Mouse (Mus musculus) brain, embryonic 14.5 days (tissue): ENCODE data around the gene Cfap69.

Experiments used
- CTCF ChIP-seq: fragments of 200-500 bp; IDR thresholded peaks from 2 replicates; pipeline ENCODE4 v1.5.1; 2012; ENCODE audit warnings: inconsistent platforms, mild to moderate bottlenecking, moderate library complexity, borderline replicate concordance; ENCODE audit not compliant: insufficient read depth, insufficient read length; ENCODE audit errors: extremely low read depth
- POLR2A ChIP-seq: fragments of 200-500 bp; IDR thresholded peaks from 2 replicates; pipeline ENCODE4 v1.6.1; 2012; ENCODE audit warnings: mild to moderate bottlenecking, inconsistent platforms, borderline replicate concordance; ENCODE audit not compliant: poor library complexity, insufficient read depth, insufficient read length, severe bottlenecking; ENCODE audit errors: extremely low read depth

GRCm38 (mm10) chr5:5692167-5692738 lies 28.2 kb upstream of the Cfap69 start:
- TF ChIP-seq CTCF (no peak), POLR2A (no peak)
